Mouse (Mus musculus): ENCODE data around the gene Fgd2.

DNA sequence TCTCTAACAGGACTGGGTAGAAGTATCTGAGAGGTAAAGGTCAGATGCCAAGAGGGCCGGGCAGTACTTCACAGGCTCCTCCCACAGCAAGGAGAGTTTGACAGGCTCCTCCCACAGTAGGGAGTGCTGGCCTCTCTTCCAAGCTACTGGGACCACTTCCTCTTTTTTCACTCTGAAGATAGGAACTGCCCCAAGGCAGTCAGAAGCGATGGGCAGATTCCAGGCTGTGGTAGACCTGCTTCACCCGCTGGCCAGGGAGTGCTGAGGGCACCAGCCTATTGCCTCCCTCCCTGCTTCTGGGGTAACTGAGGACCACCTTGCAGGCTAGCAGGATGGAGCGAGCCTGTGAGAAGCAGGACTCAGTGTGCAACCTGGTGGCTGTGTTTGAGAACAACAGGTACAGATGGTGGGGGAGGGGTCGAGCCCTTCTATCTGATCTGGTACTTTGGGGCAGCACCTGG is at the start of gene Fgd2:
- TF ChIP-seq CTCF (IDR thresholded peaks at IDR 0.05; ENCODE audit: extremely low read depth, insufficient read depth, insufficient read length, insufficient replicate concordance) = peak; percentile 28; the same call in 1 of the 2 replicates
- peak; percentile 31; the same call in 1 of the 2 replicates for TF ChIP-seq POLR2A (IDR thresholded peaks at IDR 0.05; ENCODE audit: low read depth, low read length)
